Mouse (Mus musculus) lung, embryonic 16.5 days (tissue): ENCODE data around the gene Kifc1. TPM values are rescaled to one million over a fixed set of nuclear protein-coding genes. Genes with fewer than 3 reads are reported as not detected.
"Not testable (repeated sequence)": the region's sequence is repeated elsewhere in the genome, so short reads cannot be mapped to it uniquely, and the experiment has no call there.

Experiments
- ATAC-seq: fragments of 200-750 bp; cut with Nextera tagmentation; 2 replicates; pipeline ENCODE4 v1.8.0; 2017; ENCODE audit warnings: low read depth, mild to moderate bottlenecking, moderate library complexity
- H3K27ac ChIP-seq: fragments of 300-500 bp; sonication (generic); 2 replicates; pipeline ENCODE4 v1.5.1; 2014; ENCODE audit warnings: mild to moderate bottlenecking, control low read depth, low read length
- H3K27me3 ChIP-seq: fragments of 300-500 bp; sonication (generic); 2 replicates; pipeline ENCODE4 v1.6.1; 2014; ENCODE audit warnings: low read depth, low read length, mixed read lengths; ENCODE audit not compliant: control insufficient read depth, insufficient read depth
- H3K36me3 ChIP-seq: fragments of 300-500 bp; sonication (generic); 2 replicates; pipeline ENCODE4 v1.6.1; 2014; ENCODE audit warnings: low read length; ENCODE audit not compliant: control insufficient read depth, insufficient read depth
- H3K4me1 ChIP-seq: fragments of 300-500 bp; sonication (generic); replicated peaks from 2 replicates; pipeline ENCODE4 v1.6.1; 2014; ENCODE audit warnings: low read length, mixed read lengths; ENCODE audit not compliant: control insufficient read depth, insufficient read depth
- H3K4me2 ChIP-seq: fragments of 300-500 bp; sonication (generic); 2 replicates; pipeline ENCODE4 v1.6.1; 2014; ENCODE audit warnings: low read depth, low read length, control low read depth
- H3K4me3 ChIP-seq: fragments of 300-500 bp; sonication (generic); 2 replicates; pipeline ENCODE4 v1.5.1; 2014; ENCODE audit warnings: mild to moderate bottlenecking, low read length, control low read depth
- H3K9ac ChIP-seq: fragments of 300-500 bp; sonication (generic); 2 replicates; pipeline ENCODE4 v1.6.1; 2014; ENCODE audit warnings: low read length, control low read depth
- H3K9me3 ChIP-seq: fragments of 300-500 bp; sonication (generic); 2 replicates; pipeline ENCODE4 v1.6.1; 2016; ENCODE audit warnings: low read length; ENCODE audit not compliant: control insufficient read depth
- WGBS: fragments of 180-500 bp; shearing (Covaris S2); extraction: QIAGEN DNeasy Blood & Tissue Kit; methylation state at CpG from one replicate; pipeline ENCODE4 v1.1.7; 2014; 5-methylcytosine and 5-hydroxymethylcytosine counted together
- polyA plus RNA-seq: library from polyadenylated mRNA; unstranded; fragments of >200 nt; fragmentation: Nextera tagmentation; extraction: Ambion mirVana; gene quantifications from 2 replicates; pipeline ENCODE4 v1.2.1, GENCODE M21; 2015

Kifc1 gene
- polyA plus RNA-seq, 1 experiment from 2014 or later = 9.6 TPM

DNA sequence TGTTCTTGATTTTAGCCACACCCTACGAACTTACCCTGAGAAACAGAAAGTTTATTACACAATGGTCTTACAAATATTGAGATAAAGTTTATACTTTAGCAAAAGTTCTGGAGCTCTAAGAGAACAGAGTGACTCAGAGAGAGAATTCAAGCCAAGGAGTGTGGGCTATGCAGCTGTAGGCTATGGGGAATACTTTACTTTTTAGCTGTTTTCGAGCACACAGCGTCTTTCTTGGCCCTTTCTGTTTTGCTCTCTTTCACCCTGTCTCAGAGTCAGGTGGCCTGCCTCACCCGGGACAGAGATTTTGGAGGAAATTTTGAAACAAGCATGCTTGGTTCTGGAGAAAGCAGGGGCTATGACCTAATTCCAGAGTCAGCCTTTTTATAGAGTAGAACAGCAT lies 7.7 kb upstream of the Kifc1 start:
- H3K36me3 ChIP-seq, H3K27ac ChIP-seq, H3K4me2 ChIP-seq, ATAC-seq, H3K27me3 ChIP-seq, H3K4me1 ChIP-seq, H3K9me3 ChIP-seq, H3K9ac ChIP-seq, H3K4me3 ChIP-seq: not testable (repeated sequence)
- 72% methylated on average over 4 of the region's 4 CpGs for WGBS

DNA sequence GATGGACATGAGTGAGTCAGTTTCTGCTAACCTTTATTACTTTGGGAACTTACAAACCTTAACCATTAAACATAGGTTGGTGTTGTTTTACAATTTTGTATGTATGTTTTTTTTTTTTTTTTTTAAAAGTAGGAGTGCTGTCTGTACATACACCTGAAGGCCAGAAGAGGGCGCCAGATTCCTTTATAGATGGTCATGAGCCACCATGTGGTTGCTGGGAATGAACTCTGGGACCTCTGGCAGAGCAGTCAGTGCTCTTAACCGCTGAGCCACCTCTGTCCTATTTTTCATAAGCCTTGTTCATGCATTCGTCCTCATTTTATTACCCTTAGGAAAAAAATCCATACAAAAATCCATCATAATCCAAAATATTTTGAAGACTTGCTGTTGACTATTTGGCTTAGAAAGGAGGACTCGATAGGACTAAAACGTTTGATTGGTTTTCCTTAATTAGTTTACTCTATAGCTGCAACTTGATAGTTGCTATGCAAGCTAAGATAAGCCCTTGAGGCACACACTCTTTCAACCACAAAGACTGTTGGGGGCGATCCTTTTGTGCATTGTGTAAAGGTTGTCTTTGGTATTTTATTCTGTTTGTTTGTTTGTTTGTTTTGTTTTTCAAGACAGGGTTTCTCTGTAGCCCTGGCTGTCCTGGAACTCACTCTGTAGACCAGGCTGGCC lies 6.8 kb upstream of the Kifc1 start:
- 36% methylated on average over 6 of the region's 6 CpGs for WGBS
- no peaks in the 10 kb centered on the region for H3K9me3 ChIP-seq
- no peak overlapping the region for H3K27ac ChIP-seq
- H3K36me3 ChIP-seq = no peaks in the 10 kb centered on the region
- no peaks in the 10 kb centered on the region for H3K4me1 ChIP-seq
- H3K4me3 ChIP-seq = no peak overlapping the region
- ATAC-seq = no peak
- no peak overlapping the region for H3K4me2 ChIP-seq
- no peaks in the 10 kb centered on the region for H3K27me3 ChIP-seq
- no peak overlapping the region for H3K9ac ChIP-seq

DNA sequence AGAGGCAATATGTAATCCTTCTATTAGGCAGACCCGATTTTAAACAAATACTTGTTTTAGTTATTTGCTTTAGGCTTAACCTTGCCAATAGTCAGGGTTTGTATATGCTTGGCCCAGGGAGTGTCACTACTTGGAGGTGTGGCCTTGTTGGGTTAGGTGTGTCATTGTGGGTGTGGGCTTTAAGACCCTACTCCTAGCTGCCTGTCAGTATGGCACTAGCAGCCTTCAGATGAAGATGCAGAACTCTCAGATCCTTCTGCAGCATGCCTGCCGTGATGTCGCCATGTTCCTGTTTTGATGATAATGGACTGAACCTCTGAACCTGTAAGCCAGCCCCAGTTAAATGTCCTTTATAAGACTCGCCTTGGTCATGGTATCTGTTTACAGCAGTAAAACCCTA lies 2.5 kb upstream of the Kifc1 start:
- not testable (repeated sequence) for H3K9ac ChIP-seq
- WGBS = 62% methylated on average over 4 of the region's 4 CpGs

DNA sequence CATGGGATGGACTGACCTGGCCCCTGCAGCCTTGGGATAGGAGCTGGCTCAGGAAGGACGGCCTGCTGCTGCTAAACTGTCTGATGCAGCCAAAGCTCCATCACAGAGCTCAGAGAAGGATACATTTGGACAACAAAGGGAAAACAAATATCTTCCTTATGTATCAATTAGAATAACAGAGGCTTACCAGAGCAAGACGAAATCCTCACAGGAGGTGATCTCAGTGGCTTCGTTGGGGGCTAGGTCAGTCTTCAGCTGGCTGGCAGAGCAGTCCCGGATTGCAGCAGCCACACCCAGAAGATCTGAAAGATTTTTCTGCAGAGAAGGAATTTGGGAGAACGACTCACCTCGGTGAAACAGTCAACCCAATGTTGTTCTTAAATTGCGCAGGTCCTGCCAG lies 2.0 kb upstream of the Kifc1 start:
- Histone ChIP-seq H3K4me1 (peaks cover 9% of the 10 kb centered on the region), H3K9ac (no peak overlapping the region), H3K36me3 (no peaks in the 10 kb centered on the region), H3K27ac (no peak overlapping the region), H3K27me3 (no peaks in the 10 kb centered on the region), H3K4me3 (no peak overlapping the region), H3K9me3 (no peaks in the 10 kb centered on the region), H3K4me2 (no peak overlapping the region)
- WGBS = 24% methylated on average over 7 of the region's 7 CpGs
- ATAC-seq = no peak

More for the DNA sequence above, 2.5 kb upstream of the Kifc1 start:
- not testable (repeated sequence) for H3K36me3 ChIP-seq, H3K27me3 ChIP-seq, ATAC-seq, H3K9me3 ChIP-seq, H3K4me1 ChIP-seq, H3K4me2 ChIP-seq, H3K4me3 ChIP-seq, H3K27ac ChIP-seq

DNA sequence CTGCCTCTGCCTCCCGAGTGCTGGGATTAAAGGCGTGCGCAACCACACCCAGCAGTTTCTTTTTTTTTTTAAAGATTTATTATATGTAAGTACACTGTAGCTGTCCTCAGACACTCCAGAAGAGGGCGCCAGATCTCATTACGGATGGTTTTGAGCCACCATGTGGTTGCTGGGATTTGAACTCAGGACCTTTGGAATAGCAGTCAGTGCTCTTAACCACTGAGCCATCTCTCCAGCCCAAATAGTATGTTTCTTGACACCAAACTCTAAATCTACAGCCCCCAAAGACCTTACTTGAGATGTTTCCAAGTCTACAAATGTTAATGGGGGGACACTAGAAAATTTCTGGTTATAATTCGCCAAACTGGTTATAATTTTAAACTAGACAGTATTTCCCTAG lies 1.4 kb upstream of the Kifc1 start:
- not testable (repeated sequence) for ATAC-seq, H3K27ac ChIP-seq, H3K27me3 ChIP-seq, H3K9ac ChIP-seq, H3K36me3 ChIP-seq, H3K9me3 ChIP-seq, H3K4me1 ChIP-seq, H3K4me2 ChIP-seq, H3K4me3 ChIP-seq
- 66% methylated on average over 6 of the region's 6 CpGs for WGBS

DNA sequence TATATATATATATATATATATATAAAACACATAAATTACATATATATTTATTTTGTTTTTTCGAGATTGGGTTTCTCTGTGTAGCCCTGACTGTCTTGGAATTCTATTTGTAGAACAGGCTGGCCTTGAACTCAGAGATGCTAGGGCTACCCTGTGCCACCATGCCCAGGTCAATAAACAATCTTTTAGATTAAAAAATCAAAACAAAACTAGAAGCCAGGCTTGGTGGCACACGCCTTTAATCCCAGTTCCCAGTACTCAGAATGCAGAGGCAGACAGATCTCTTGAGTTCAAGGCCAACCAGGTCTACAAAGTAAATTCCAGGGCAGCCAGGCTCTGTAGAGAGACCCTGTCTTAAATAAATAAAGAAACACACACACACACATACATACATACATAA lies 896 bp upstream of the Kifc1 start:
- Histone ChIP-seq H3K4me1 (peaks cover 9% of the 10 kb centered on the region), H3K27me3 (no peaks in the 10 kb centered on the region), H3K9ac (no peak overlapping the region), H3K4me3 (no peak overlapping the region), H3K9me3 (no peaks in the 10 kb centered on the region), H3K36me3 (0 out of 2 replicates have a peak, but pooled peaks cover under 1% of the 10 kb centered on the region), H3K27ac (no peak overlapping the region), H3K4me2 (no peak overlapping the region)
- WGBS = 60% methylated on average over 2 of the region's 2 CpGs
- no peak for ATAC-seq

DNA sequence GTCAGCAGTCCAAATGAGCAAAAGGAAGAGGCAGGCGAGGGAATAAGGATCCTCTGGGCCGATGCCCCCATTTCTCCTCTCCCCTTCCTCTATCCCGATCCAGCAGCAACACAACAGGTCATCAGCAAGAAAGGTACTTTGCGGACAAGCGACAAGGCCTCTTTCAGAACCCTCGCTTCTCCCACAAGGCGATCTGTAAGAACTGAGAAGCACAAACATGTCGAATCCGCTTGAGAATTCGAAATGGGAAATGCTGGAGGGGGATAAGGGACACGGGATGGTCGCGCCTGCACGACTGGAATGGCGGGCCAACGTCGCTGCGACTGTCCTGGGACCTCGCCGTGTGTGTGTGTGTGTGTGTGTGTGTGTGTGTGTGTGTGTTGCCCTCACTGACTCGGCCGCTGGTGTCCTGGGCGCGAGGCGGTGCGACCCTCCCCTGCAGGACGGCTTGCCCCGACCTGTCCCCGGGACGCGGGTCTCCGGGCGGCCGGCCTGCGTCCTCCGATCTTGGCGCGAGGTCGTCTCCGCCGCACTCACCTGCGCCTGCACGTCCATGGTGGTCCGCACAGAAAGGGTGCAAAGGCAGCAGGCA lies 424 bp downstream of the Kifc1 start:
- not testable (repeated sequence) for H3K9me3 ChIP-seq, H3K4me1 ChIP-seq, H3K27me3 ChIP-seq, H3K36me3 ChIP-seq
- Histone ChIP-seq H3K4me3 (peak overlapping the region; percentile 65), H3K9ac (peak overlapping the region; percentile 70), H3K27ac (peak overlapping the region; percentile 51), H3K4me2 (peak overlapping the region; percentile 51)
- WGBS = 0% methylated on average over 41 of the region's 44 CpGs
- peak; percentile 26 for ATAC-seq

DNA sequence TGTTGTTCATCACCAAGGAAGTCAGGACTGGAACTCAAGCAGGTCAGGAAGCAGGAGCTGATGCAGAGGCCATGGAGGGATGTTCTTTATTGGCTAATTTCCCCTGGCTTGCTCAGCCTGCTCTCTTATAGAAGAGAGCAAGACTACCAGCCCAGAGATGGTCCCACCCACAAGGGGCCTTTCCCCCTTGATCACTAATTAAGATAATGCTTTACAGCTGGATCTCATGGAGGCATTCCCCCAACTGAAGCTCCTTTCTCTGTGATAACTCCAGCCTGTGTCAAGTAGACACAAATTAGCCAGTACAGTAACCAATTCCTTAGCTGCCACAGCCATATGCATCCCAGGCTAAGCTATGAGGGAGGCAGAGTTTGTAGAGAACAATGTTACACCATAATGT lies 2.2 kb downstream of the Kifc1 start:
- not testable (repeated sequence) for H3K27ac ChIP-seq, H3K4me1 ChIP-seq, H3K9ac ChIP-seq, H3K4me3 ChIP-seq, ATAC-seq, H3K27me3 ChIP-seq, H3K4me2 ChIP-seq, H3K9me3 ChIP-seq
- peaks cover 12% of the 10 kb centered on the region for H3K36me3 ChIP-seq

DNA sequence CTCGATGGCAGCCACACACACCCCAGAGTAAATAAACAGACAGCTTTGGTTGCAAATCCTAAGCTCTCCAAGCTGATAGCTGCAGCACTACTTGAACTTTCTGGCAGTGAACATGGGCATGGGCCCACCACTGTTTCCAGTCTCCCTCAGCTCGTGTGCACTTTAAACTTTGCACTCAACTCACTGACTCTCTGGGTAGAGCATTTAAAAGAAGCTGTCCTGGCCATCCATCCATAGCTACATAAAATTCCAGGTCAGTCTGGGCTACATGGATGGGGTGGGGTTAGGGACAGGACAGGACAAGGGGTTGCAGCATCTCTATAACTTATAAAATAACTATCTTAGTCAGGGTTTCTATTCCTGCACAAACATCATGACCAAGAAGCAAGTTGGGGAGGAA lies 2.7 kb downstream of the Kifc1 start:
- H3K9me3 ChIP-seq, H3K27me3 ChIP-seq, H3K4me2 ChIP-seq, H3K27ac ChIP-seq, H3K4me3 ChIP-seq, H3K4me1 ChIP-seq, H3K9ac ChIP-seq, ATAC-seq: not testable (repeated sequence)
- peaks cover 12% of the 10 kb centered on the region for H3K36me3 ChIP-seq
- WGBS = 26% methylated on average over 2 of the region's 2 CpGs
